Mouse (Mus musculus): ENCODE measurements around the gene Slc7a10. TPM values are rescaled to one million over a fixed set of nuclear protein-coding genes. Genes with fewer than 3 reads are reported as not detected.
A peak's percentile ranks its signal among the peaks of the same experiment; 100 is the strongest.

The Slc7a10 gene
- 0.17 and 0.35 TPM in 2 replicates for polyA plus RNA-seq (2016; fragmentation: Nextera tagmentation; extraction: Ambion mirVana)

GRCm38 (mm10) chr7:35185889-35186569 lies at the start of gene Slc7a10:
Gene Slc7a10 (plus strand): TSS chr7:35186385.
- peaks cover 25% of the 10 kb centered on the region for H3K4me1 ChIP-seq
- H3K9me3 ChIP-seq (replicated peaks), result peaks cover 10% of the 10 kb centered on the region
- H3K27me3 ChIP-seq (ENCODE audit: low read depth, poor library complexity, severe bottlenecking), result peaks cover 62% of the 10 kb centered on the region
- H3K36me3 ChIP-seq, result no peaks in the 10 kb centered on the region
- under 1% methylated on average over 42 of the region's 43 CpGs for WGBS
- H3K4me3 ChIP-seq, result peak within 1 kb of the TSS; percentile 50
- peak within 1 kb of the TSS; percentile 50; the same call in 1 of the 2 replicates for H3K27ac ChIP-seq (replicated peaks)
- peak; percentile 25 for DNase-seq (ENCODE audit: low spot score)

GRCm38 (mm10) chr7:35137524-35137923 lies 48.7 kb upstream of the Slc7a10 start:
- no peak for DNase-seq (ENCODE audit: low spot score)
- H3K27me3 ChIP-seq (ENCODE audit: low read depth, poor library complexity, severe bottlenecking), result no peaks in the 10 kb centered on the region
- H3K36me3 ChIP-seq, result no peaks in the 10 kb centered on the region
- H3K4me3 ChIP-seq, result no peak overlapping the region
- peaks cover 12% of the 10 kb centered on the region; the same call in 1 of the 2 replicates for H3K4me1 ChIP-seq
- H3K9me3 ChIP-seq (replicated peaks), result no peaks in the 10 kb centered on the region
- WGBS, result 93% methylated on average over 1 of the region's 1 CpGs
- H3K27ac ChIP-seq (replicated peaks), result no peak overlapping the region

- Histone ChIP-seq H3K27me3 (ENCODE audit: low read depth, poor library complexity, severe bottlenecking) (no peaks in the 10 kb centered on the region), H3K9me3 (replicated peaks) (no peaks in the 10 kb centered on the region), H3K4me3 (no peak overlapping the region), H3K36me3 (no peaks in the 10 kb centered on the region), H3K27ac (replicated peaks) (no peak overlapping the region), H3K4me1 (peaks cover 12% of the 10 kb centered on the region; the same call in 1 of the 2 replicates)
- WGBS, result 69% methylated on average over 4 of the region's 4 CpGs
- no peak for DNase-seq (ENCODE audit: low spot score)
Observed at GRCm38 (mm10) chr7:35138481-35138880, 47.7 kb upstream of the Slc7a10 start.

- WGBS, result 87% methylated on average over 5 of the region's 5 CpGs
- Histone ChIP-seq H3K36me3 (no peaks in the 10 kb centered on the region), H3K4me3 (no peak overlapping the region), H3K27me3 (ENCODE audit: low read depth, poor library complexity, severe bottlenecking) (no peaks in the 10 kb centered on the region), H3K4me1 (peaks cover 16% of the 10 kb centered on the region; the same call in 1 of the 2 replicates), H3K9me3 (replicated peaks) (no peaks in the 10 kb centered on the region), H3K27ac (replicated peaks) (no peak overlapping the region)
- DNase-seq (ENCODE audit: low spot score), result no peak
Observed at GRCm38 (mm10) chr7:35139880-35140279, 46.3 kb upstream of the Slc7a10 start.

GRCm38 (mm10) chr7:35141519-35141918 lies 44.7 kb upstream of the Slc7a10 start:
- Histone ChIP-seq H3K27me3 (ENCODE audit: low read depth, poor library complexity, severe bottlenecking) (no peaks in the 10 kb centered on the region), H3K9me3 (replicated peaks) (no peaks in the 10 kb centered on the region), H3K36me3 (no peaks in the 10 kb centered on the region), H3K27ac (replicated peaks) (no peak overlapping the region), H3K4me3 (no peak overlapping the region), H3K4me1 (peaks cover 8% of the 10 kb centered on the region; the same call in 1 of the 2 replicates)
- WGBS, result 76% methylated on average over 5 of the region's 5 CpGs
- no peak for DNase-seq (ENCODE audit: low spot score)

- no peaks in the 10 kb centered on the region for H3K9me3 ChIP-seq (replicated peaks)
- no peak overlapping the region for H3K4me3 ChIP-seq
- peaks cover 11% of the 10 kb centered on the region for H3K4me1 ChIP-seq
- H3K27me3 ChIP-seq (ENCODE audit: low read depth, poor library complexity, severe bottlenecking), result no peaks in the 10 kb centered on the region
- no peaks in the 10 kb centered on the region for H3K36me3 ChIP-seq
- 78% methylated on average over 8 of the region's 8 CpGs for WGBS
- no peak for DNase-seq (ENCODE audit: low spot score)
- H3K27ac ChIP-seq (replicated peaks), result no peak overlapping the region
Observed at GRCm38 (mm10) chr7:35142522-35142921, 43.7 kb upstream of the Slc7a10 start.

- Histone ChIP-seq H3K36me3 (no peaks in the 10 kb centered on the region), H3K27ac (replicated peaks) (no peak overlapping the region), H3K27me3 (ENCODE audit: low read depth, poor library complexity, severe bottlenecking) (no peaks in the 10 kb centered on the region), H3K4me1 (peaks cover 17% of the 10 kb centered on the region), H3K9me3 (replicated peaks) (no peaks in the 10 kb centered on the region), H3K4me3 (no peak overlapping the region)
- DNase-seq (ENCODE audit: low spot score), result no peak
- WGBS, result 68% methylated on average over 6 of the region's 6 CpGs
Observed at GRCm38 (mm10) chr7:35143864-35144618, 42.1 kb upstream of the Slc7a10 start.

- Histone ChIP-seq H3K27me3 (ENCODE audit: low read depth, poor library complexity, severe bottlenecking) (no peaks in the 10 kb centered on the region), H3K36me3 (no peaks in the 10 kb centered on the region), H3K9me3 (replicated peaks) (no peaks in the 10 kb centered on the region), H3K4me3 (no peak overlapping the region), H3K4me1 (peaks cover 17% of the 10 kb centered on the region), H3K27ac (replicated peaks) (no peak overlapping the region)
- WGBS, result 87% methylated on average over 9 of the region's 9 CpGs
- DNase-seq (ENCODE audit: low spot score), result no peak
Observed at GRCm38 (mm10) chr7:35145068-35145467, 41.1 kb upstream of the Slc7a10 start.

- H3K36me3 ChIP-seq, result no peaks in the 10 kb centered on the region
- H3K4me3 ChIP-seq, result no peak overlapping the region
Observed at GRCm38 (mm10) chr7:35146269-35146668, 39.9 kb upstream of the Slc7a10 start.

GRCm38 (mm10) chr7:35149616-35150433 lies 36.4 kb upstream of the Slc7a10 start:
- H3K4me3 ChIP-seq, result no peak overlapping the region
- 82% methylated on average over 15 of the region's 15 CpGs for WGBS
- no peaks in the 10 kb centered on the region for H3K36me3 ChIP-seq
- no peak for DNase-seq (ENCODE audit: low spot score)
- peaks cover 12% of the 10 kb centered on the region for H3K4me1 ChIP-seq
- no peaks in the 10 kb centered on the region for H3K9me3 ChIP-seq (replicated peaks)
- H3K27ac ChIP-seq (replicated peaks), result peak overlapping the region; percentile 3; the same call in 1 of the 2 replicates
- no peaks in the 10 kb centered on the region for H3K27me3 ChIP-seq (ENCODE audit: low read depth, poor library complexity, severe bottlenecking)

More at GRCm38 (mm10) chr7:35146269-35146668, 39.9 kb upstream of the Slc7a10 start:
- H3K4me1 ChIP-seq, result peaks cover 17% of the 10 kb centered on the region
- 90% methylated on average over 10 of the region's 10 CpGs for WGBS
- no peaks in the 10 kb centered on the region for H3K27me3 ChIP-seq (ENCODE audit: low read depth, poor library complexity, severe bottlenecking)
- DNase-seq (ENCODE audit: low spot score), result no peak
- no peaks in the 10 kb centered on the region for H3K9me3 ChIP-seq (replicated peaks)
- H3K27ac ChIP-seq (replicated peaks), result 0 out of 2 replicates have a peak overlapping the region, but pooled peaks have one; percentile 19

- Histone ChIP-seq H3K27ac (replicated peaks) (no peak overlapping the region), H3K4me1 (peaks cover 12% of the 10 kb centered on the region), H3K27me3 (ENCODE audit: low read depth, poor library complexity, severe bottlenecking) (no peaks in the 10 kb centered on the region), H3K4me3 (no peak overlapping the region), H3K9me3 (replicated peaks) (no peaks in the 10 kb centered on the region), H3K36me3 (no peaks in the 10 kb centered on the region)
- 84% methylated on average over 5 of the region's 5 CpGs for WGBS
- DNase-seq (ENCODE audit: low spot score), result no peak
Observed at GRCm38 (mm10) chr7:35150860-35151259, 35.3 kb upstream of the Slc7a10 start.

GRCm38 (mm10) chr7:35154449-35154848 lies 31.7 kb upstream of the Slc7a10 start:
- peaks cover 2% of the 10 kb centered on the region; the same call in 1 of the 2 replicates for H3K9me3 ChIP-seq (replicated peaks)
- WGBS, result 79% methylated on average over 12 of the region's 12 CpGs
- no peak overlapping the region for H3K4me3 ChIP-seq
- H3K4me1 ChIP-seq, result peaks cover 3% of the 10 kb centered on the region; the same call in 1 of the 2 replicates
- no peaks in the 10 kb centered on the region for H3K27me3 ChIP-seq (ENCODE audit: low read depth, poor library complexity, severe bottlenecking)
- H3K36me3 ChIP-seq, result no peaks in the 10 kb centered on the region
- H3K27ac ChIP-seq (replicated peaks), result no peak overlapping the region
- no peak for DNase-seq (ENCODE audit: low spot score)

All from midbrain, embryonic 10.5 days (tissue).